Mouse (Mus musculus) liver, embryonic 11.5 days (tissue): ENCODE results near the gene Lrp6. TPM values are rescaled to one million over a fixed set of nuclear protein-coding genes. Genes with fewer than 3 reads are reported as not detected.
A peak's percentile ranks its signal among the peaks of the same experiment; 100 is the strongest.

ENCODE experiments used
- ATAC-seq: fragments of 200-750 bp; cut with Nextera tagmentation; replicated peaks from 2 replicates; pipeline ENCODE4 v1.8.0; 2017; ENCODE audit warnings: moderate number of reproducible peaks, mild to moderate bottlenecking, moderate TSS enrichment, moderate library complexity; ENCODE audit not compliant: low FRiP score
- DNase-seq: peaks from one replicate; pipeline ENCODE4 v3.0.0-alpha.2; 2017; ENCODE audit warnings: low spot score
- H3K27ac ChIP-seq: fragments of 300-500 bp; sonication (generic); 2 replicates; pipeline ENCODE4 v1.5.1; 2014; ENCODE audit warnings: mild to moderate bottlenecking, low read depth, low read length, control low read depth
- H3K27me3 ChIP-seq: fragments of 300-500 bp; sonication (generic); replicated peaks from 2 replicates; pipeline ENCODE4 v1.6.1; 2014; ENCODE audit warnings: low read length, mixed read lengths; ENCODE audit not compliant: control insufficient read depth, insufficient read depth
- H3K36me3 ChIP-seq: fragments of 300-500 bp; sonication (generic); 2 replicates; pipeline ENCODE4 v1.6.1; 2014; ENCODE audit warnings: mild to moderate bottlenecking, low read length, moderate library complexity, mixed read lengths; ENCODE audit not compliant: control insufficient read depth, insufficient read depth
- H3K4me1 ChIP-seq: fragments of 300-500 bp; sonication (generic); replicated peaks from 2 replicates; pipeline ENCODE4 v1.6.1; 2014; ENCODE audit warnings: low read length, mixed read lengths; ENCODE audit not compliant: control insufficient read depth, insufficient read depth
- H3K4me2 ChIP-seq: fragments of 300-500 bp; sonication (generic); 2 replicates; pipeline ENCODE4 v1.6.1; 2014; ENCODE audit warnings: mild to moderate bottlenecking, control low read depth, moderate library complexity
- H3K4me3 ChIP-seq: fragments of 300-500 bp; sonication (generic); 2 replicates; pipeline ENCODE4 v1.5.1; 2014; ENCODE audit warnings: low read depth, low read length, control low read depth
- H3K9ac ChIP-seq: fragments of 300-500 bp; sonication (generic); 2 replicates; pipeline ENCODE4 v1.6.1; 2014; ENCODE audit warnings: low read depth, low read length, control low read depth
- H3K9me3 ChIP-seq: fragments of 300-500 bp; sonication (generic); 2 replicates; pipeline ENCODE4 v1.6.1; 2016; ENCODE audit warnings: low read length, inconsistent platforms, mixed read lengths; ENCODE audit not compliant: control insufficient read depth
- WGBS: fragments of 180-500 bp; shearing (Covaris S2); extraction: QIAGEN DNeasy Blood & Tissue Kit; methylation state at CpG from one replicate; pipeline ENCODE4 v1.1.7; 2014; 5-methylcytosine and 5-hydroxymethylcytosine counted together
- polyA plus RNA-seq: library from polyadenylated mRNA; unstranded; fragments of >200 nt; fragmentation: Nextera tagmentation; extraction: Ambion mirVana; gene quantifications from 2 replicates; pipeline ENCODE4 v1.2.1, GENCODE M21; 2014

Lrp6 gene
- polyA plus RNA-seq, 1 experiment from 2014 or later: 17.1 TPM

DNA sequence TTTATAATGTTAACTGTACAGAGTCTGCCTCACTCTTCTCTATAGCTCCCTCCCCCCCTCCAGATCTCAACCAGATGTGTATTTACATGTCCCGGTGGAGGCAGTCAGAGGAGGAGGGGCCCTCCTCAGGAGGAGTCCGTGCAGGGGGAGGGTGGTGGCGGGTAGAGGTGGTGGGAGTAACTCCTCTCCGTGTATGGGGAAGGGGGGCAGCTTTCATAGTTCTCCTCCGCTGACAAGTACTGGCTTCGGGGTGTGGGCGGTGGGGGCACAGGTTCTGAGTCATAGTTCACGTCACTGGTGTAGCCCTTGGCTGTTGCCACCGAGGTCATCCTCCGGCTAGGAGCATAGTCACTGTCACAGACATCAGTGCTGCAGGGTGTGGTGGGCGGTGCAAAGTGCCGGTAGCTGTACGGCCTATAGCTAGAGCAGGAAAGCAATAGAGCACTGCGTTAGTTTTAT lies 116.1 kb downstream of the Lrp6 start:
- H3K36me3 ChIP-seq: peaks cover 34% of the 10 kb centered on the region
- H3K27me3 ChIP-seq: no peaks in the 10 kb centered on the region
- H3K4me1 ChIP-seq: 0 out of 2 replicates have a peak, but pooled peaks cover 3% of the 10 kb centered on the region
- ATAC-seq: peak; percentile 32; the same call in 1 of the 2 replicates
- WGBS: 67% methylated on average over 14 of the region's 14 CpGs
- no peak overlapping the region for H3K9ac ChIP-seq
- no peak for DNase-seq
- no peak overlapping the region for H3K27ac ChIP-seq
- no peak overlapping the region for H3K4me2 ChIP-seq
- H3K4me3 ChIP-seq: no peak overlapping the region
- H3K9me3 ChIP-seq: no peaks in the 10 kb centered on the region

DNA sequence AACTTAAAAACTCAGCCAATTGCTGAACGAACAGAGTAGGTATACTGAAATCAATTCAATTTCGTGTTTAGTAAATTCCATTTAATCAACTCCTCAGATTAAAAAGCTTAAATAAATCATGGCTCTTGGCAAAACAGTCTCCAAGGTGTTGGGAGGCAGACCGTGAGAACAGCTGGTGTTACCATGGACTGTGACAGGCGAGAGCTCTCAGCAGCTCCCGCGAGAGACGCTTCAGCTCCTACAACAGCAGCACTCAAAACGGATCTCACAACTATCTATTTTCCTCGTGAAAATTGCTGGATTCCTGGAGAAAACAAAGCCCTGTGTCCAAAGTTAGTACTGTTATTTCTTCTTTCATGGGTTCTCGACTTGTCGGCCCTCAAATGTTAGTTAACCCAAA lies 116.8 kb downstream of the Lrp6 start:
- Histone ChIP-seq H3K36me3 (peaks cover 36% of the 10 kb centered on the region), H3K27ac (no peak overlapping the region), H3K27me3 (no peaks in the 10 kb centered on the region), H3K9me3 (no peaks in the 10 kb centered on the region), H3K4me3 (no peak overlapping the region), H3K9ac (no peak overlapping the region), H3K4me1 (0 out of 2 replicates have a peak, but pooled peaks cover 3% of the 10 kb centered on the region), H3K4me2 (no peak overlapping the region)
- ATAC-seq (no peak), DNase-seq (no peak)
- 85% methylated on average over 11 of the region's 11 CpGs for WGBS

DNA sequence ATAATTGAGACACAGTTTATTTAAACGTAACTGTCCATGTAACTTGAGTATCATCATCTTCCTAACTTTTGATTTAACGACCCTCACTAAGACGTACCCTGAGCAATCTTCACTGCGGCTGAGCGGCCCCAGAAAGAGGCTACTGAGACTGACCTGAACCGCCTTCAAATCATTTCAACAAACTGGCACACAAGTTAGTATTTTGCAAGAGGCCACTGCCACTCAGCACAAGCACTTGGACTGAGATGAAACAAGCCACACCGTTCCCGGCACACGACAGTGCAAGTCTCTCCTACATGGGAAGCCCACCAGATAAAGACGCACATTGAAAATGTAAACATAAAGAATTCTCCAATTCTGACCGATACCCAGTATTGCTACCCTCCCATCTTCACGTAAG lies 118.3 kb downstream of the Lrp6 start:
- Histone ChIP-seq H3K4me3 (no peak overlapping the region), H3K9me3 (no peaks in the 10 kb centered on the region), H3K36me3 (peaks cover 24% of the 10 kb centered on the region), H3K4me2 (no peak overlapping the region), H3K9ac (no peak overlapping the region), H3K27ac (no peak overlapping the region), H3K4me1 (peaks cover 4% of the 10 kb centered on the region), H3K27me3 (no peaks in the 10 kb centered on the region)
- WGBS: 92% methylated on average over 12 of the region's 12 CpGs
- ATAC-seq (no peak), DNase-seq (no peak)

DNA sequence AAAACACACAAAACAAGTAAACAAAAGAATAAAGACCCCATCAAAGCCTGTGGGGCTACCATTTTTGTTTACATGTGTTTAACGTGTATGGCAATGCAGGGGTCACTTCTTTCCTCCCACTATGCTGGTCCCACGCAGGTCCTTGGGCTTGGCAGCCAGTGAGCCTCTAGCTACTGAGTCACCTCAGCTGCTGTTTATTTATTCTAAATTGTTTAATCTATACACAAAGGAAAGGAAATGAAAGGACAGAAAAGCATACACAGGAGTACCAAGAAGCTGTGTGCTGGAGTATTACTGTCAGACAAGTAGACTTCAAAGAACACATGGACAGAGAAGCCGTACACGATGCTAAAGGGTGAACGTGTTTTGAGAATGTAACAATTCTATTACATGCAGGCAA lies 122.8 kb downstream of the Lrp6 start:
- H3K36me3 ChIP-seq: peaks cover 8% of the 10 kb centered on the region
- H3K4me2 ChIP-seq: no peak overlapping the region
- H3K9me3 ChIP-seq: no peaks in the 10 kb centered on the region
- no peak overlapping the region for H3K27ac ChIP-seq
- ATAC-seq (no peak), DNase-seq (no peak)
- 83% methylated on average over 5 of the region's 5 CpGs for WGBS
- H3K27me3 ChIP-seq: no peaks in the 10 kb centered on the region
- H3K9ac ChIP-seq: no peak overlapping the region
- H3K4me1 ChIP-seq: peaks cover 4% of the 10 kb centered on the region
- no peak overlapping the region for H3K4me3 ChIP-seq

DNA sequence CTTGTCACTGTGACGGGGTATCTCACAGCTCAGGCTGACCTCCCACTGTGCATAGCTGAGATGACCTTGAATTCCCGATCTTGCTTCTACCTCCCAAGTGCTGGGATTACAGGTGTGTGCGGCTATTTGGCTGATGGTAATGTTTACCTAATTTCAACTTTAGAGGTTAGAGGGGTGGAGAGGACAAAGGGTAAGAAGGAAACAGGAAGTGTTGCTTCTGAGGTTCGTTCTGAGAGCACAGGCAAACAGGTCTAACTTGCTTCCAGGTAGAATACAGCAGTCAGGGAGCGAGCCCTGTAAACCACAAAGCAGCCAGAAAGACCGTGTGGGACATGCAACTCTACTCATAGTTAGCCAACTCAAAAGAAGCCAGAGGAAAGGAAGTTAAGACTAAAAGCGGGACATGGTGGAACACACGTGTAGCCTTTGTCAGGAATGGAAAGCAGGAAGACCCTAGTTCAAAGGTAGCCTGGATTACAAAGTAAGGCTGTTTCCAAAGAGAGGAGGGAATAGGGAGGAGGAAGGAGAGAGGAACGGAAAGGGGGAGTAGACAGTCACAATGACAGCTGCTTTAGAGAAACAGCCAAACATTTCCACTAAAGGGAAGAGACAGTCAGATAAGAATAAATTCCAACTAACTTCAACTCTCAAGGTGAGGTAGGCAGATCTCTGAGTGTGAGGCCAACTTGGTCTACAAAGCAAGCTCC lies 123.4 kb downstream of the Lrp6 start:
- H3K4me3 ChIP-seq: no peak overlapping the region
- DNase-seq (no peak), ATAC-seq (no peak)
- H3K9ac ChIP-seq: no peak overlapping the region
- H3K9me3 ChIP-seq: no peaks in the 10 kb centered on the region
- H3K27me3 ChIP-seq: no peaks in the 10 kb centered on the region
- 63% methylated on average over 9 of the region's 9 CpGs for WGBS
- peak overlapping the region; percentile 39; the same call in 1 of the 2 replicates for H3K27ac ChIP-seq
- H3K4me2 ChIP-seq: no peak overlapping the region
- H3K36me3 ChIP-seq: peaks cover 8% of the 10 kb centered on the region
- peaks cover 4% of the 10 kb centered on the region for H3K4me1 ChIP-seq

DNA sequence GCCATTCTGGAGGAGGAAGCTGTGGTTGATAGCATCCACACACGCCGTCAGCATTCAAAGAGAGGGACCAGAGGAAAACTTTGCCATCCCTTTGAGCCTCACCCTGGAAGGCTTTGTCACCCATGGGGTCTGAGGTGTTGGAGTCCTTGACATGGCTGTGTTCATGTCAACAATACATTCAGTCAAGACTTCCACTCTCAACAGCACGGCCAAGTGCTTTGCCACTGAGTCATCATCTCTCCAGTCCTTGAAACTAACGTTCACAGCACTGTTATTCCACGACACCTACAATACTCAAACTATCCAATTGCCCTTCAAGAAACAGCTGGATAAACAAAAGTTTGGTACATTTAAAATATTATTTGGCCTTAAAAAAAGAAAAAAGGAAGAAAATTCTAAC lies 124.5 kb downstream of the Lrp6 start:
- peaks cover 4% of the 10 kb centered on the region for H3K4me1 ChIP-seq
- no peak overlapping the region for H3K27ac ChIP-seq
- ATAC-seq (no peak), DNase-seq (no peak)
- H3K9me3 ChIP-seq: no peaks in the 10 kb centered on the region
- no peaks in the 10 kb centered on the region for H3K27me3 ChIP-seq
- 70% methylated on average over 5 of the region's 5 CpGs for WGBS
- H3K9ac ChIP-seq: no peak overlapping the region
- no peak overlapping the region for H3K4me3 ChIP-seq
- no peak overlapping the region for H3K4me2 ChIP-seq
- H3K36me3 ChIP-seq: peaks cover 8% of the 10 kb centered on the region

DNA sequence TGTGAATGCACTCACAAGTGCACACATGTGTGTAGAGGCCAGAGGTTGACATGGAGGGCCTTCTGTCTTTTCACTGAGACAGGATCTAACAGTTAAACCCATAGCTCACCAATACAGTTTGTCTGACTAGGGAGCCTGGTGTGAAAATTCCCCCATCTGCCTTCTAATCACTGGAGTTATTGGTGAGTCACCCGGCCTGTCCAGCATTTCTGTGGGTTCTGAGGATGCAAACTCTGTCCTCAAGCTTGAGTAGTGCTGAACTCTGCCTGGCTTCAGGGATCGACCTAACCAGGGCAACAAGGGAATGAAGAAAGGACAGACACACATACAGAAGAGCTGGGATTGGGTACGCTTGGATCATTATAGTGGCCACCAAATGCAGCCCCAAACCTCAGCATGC lies 125.0 kb downstream of the Lrp6 start:
- Histone ChIP-seq H3K36me3 (peaks cover 8% of the 10 kb centered on the region), H3K4me2 (no peak overlapping the region), H3K9me3 (no peaks in the 10 kb centered on the region), H3K4me3 (no peak overlapping the region), H3K27me3 (no peaks in the 10 kb centered on the region), H3K27ac (no peak overlapping the region), H3K4me1 (peaks cover 4% of the 10 kb centered on the region), H3K9ac (no peak overlapping the region)
- DNase-seq (no peak), ATAC-seq (no peak)
- WGBS: 82% methylated on average over 3 of the region's 3 CpGs

DNA sequence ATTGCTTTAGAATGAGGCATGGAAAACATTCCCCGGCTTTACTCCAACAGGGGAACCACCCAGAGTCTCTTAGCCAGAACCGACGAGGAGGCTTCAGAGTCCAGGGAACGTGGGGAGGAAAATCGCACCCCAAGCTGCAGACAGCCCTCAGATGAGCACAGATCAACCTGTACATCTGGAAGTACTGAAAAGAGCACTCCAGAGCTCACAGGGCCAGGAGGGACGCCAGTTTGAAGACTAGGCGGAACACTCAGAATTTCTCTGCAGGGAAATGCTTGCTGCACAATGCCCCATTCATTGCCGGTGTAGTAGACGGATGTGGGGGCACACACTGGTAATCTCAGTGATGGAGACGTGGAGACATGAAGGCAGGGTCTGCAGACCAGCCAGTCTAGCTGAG lies 126.7 kb downstream of the Lrp6 start:
- H3K27ac ChIP-seq: no peak overlapping the region
- peaks cover 4% of the 10 kb centered on the region for H3K4me1 ChIP-seq
- H3K4me3 ChIP-seq: no peak overlapping the region
- H3K27me3 ChIP-seq: no peaks in the 10 kb centered on the region
- ATAC-seq: no peak
- WGBS: 58% methylated on average over 10 of the region's 10 CpGs
- peaks cover 3% of the 10 kb centered on the region for H3K36me3 ChIP-seq
- DNase-seq: no peak
- no peak overlapping the region for H3K4me2 ChIP-seq
- no peaks in the 10 kb centered on the region for H3K9me3 ChIP-seq
- no peak overlapping the region for H3K9ac ChIP-seq

DNA sequence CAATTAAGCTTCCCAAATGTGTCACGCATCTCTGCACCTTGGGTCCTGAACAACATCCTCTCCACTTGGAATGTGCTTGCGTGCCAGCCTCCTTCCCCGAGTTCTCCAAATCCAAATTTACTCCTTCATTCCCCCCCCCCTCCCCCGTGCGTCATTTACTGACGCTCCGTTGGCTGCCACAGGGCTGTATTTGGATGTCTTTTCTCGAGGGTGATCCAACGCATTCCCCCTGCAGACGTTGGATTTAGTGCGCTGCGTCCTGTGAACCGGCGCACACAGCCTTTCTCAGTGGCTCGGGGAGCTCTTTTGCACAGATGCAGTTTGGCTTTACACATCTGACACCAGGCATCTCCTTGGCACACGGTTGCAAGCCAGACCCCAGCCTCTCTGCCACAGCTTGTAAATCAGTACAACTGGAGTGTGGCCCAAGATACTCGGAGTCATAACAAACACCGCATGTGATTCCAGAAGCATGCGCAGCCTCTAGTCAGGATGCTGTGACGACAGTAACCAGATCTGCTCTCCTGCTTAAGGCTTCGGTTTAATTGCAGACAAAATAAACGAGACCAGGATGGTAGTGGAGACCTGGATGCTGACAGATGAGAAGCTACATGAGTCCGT lies 127.3 kb downstream of the Lrp6 start:
- Histone ChIP-seq H3K4me1 (peaks cover 4% of the 10 kb centered on the region), H3K4me3 (no peak overlapping the region), H3K4me2 (peak overlapping the region; percentile 34; the same call in 1 of the 2 replicates), H3K27ac (no peak overlapping the region), H3K9me3 (no peaks in the 10 kb centered on the region), H3K36me3 (no peaks in the 10 kb centered on the region), H3K27me3 (no peaks in the 10 kb centered on the region), H3K9ac (no peak overlapping the region)
- no peak for ATAC-seq
- DNase-seq: no peak
- WGBS: 54% methylated on average over 23 of the region's 23 CpGs
